23 mouse cellular contexts compared by ENCODE assay signal in the genomic region with DNA sequence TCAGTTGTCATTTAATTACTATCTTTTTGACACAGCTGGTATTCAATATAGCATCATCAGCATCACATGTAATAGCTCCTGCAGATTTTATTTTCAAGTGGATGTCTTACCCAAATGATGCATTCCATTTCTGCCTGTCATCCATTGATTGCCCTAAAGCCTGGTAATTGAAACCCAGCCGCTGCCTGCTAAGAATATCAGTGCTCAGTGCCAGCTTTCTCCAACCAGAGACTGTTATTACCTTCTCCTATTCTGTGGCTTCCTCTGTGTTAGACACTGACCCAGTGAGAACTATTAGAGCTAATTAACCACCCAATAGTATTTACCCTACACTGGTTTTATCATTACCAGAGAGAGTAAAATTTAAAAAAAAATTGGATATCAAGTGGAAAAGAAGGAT.
DNase-seq lines count a peak whose midpoint lies in the region; ATAC-seq lines count a peak whose summit lies in the region.
"Had no signal": no experiment of that assay in that cellular context is flagged by ENCODE, and none has a peak within 500 bp of the region (broad histone marks: within the 10 kb centered on the region; RNA-seq: fewer than 3 reads in every experiment).

No protein-coding gene starts in this region.

- no peaks in the 10 kb centered on the region for H3K9me3 ChIP-seq in neural tube, embryonic 11.5 days (ENCODE audit: control insufficient read depth, low read length)
- H3K9me3 ChIP-seq in neural tube, embryonic 15.5 days (replicated peaks) = no peaks in the 10 kb centered on the region
- H3K9me3 ChIP-seq in forebrain, embryonic 16.5 days (ENCODE audit: control insufficient read depth, low read length) = no peaks in the 10 kb centered on the region
- H3K9me3 ChIP-seq: embryonic facial prominence, embryonic 15.5 days; heart, embryonic 12.5 days; limb, embryonic 15.5 days had no signal

- 63% methylated on average over 1 of the region's 1 CpGs for WGBS in neural tube, embryonic 11.5 days
- WGBS in neural tube, embryonic 15.5 days = 28% methylated on average over 1 of the region's 1 CpGs
- WGBS in forebrain, embryonic 16.5 days = 27% methylated on average over 1 of the region's 1 CpGs

- ATAC-seq in frontal cortex, adult (ENCODE audit: low TSS enrichment) = peak; percentile 50
- ATAC-seq in neural tube, embryonic 11.5 days (ENCODE audit: insufficient read depth, low FRiP score, low TSS enrichment) = no peak
- no peak; the same call in 1 of the 2 replicates for ATAC-seq in neural tube, embryonic 15.5 days (ENCODE audit: low FRiP score)
- peak; percentile 63 for ATAC-seq in forebrain, embryonic 16.5 days
- no peak for ATAC-seq in erythroblast, adult 5-6 weeks (replicated peaks; ENCODE audit: low FRiP score, poor library complexity, severe bottlenecking)
- ATAC-seq: inflammation-experienced regulatory T-cells, adult 6 months had no signal

- H3K4me3 ChIP-seq in neural tube, embryonic 11.5 days (ENCODE audit: low read depth, low read length) = no peak overlapping the region
- H3K4me3 ChIP-seq in neural tube, embryonic 15.5 days (replicated peaks) = no peak overlapping the region
- H3K4me3 ChIP-seq in forebrain, embryonic 16.5 days (replicated peaks; ENCODE audit: low read length) = no peak overlapping the region
- H3K4me3 ChIP-seq: embryonic facial prominence, embryonic 15.5 days; heart, embryonic 12.5 days; layer of hippocampus, adult 2 months; limb, embryonic 15.5 days had no signal

- no peaks in the 10 kb centered on the region for H3K27me3 ChIP-seq in neural tube, embryonic 11.5 days (ENCODE audit: control insufficient read depth, insufficient read depth, low read length)
- H3K27me3 ChIP-seq in neural tube, embryonic 15.5 days (replicated peaks) = no peaks in the 10 kb centered on the region
- H3K27me3 ChIP-seq in forebrain, embryonic 16.5 days (replicated peaks; ENCODE audit: control insufficient read depth, insufficient read depth, low read length) = no peaks in the 10 kb centered on the region
- H3K27me3 ChIP-seq: embryonic facial prominence, embryonic 15.5 days; heart, embryonic 12.5 days; limb, embryonic 15.5 days had no signal

- H3K4me2 ChIP-seq in neural tube, embryonic 11.5 days (ENCODE audit: low read depth) = no peak overlapping the region
- H3K4me2 ChIP-seq in neural tube, embryonic 15.5 days = no peak overlapping the region
- no peak overlapping the region for H3K4me2 ChIP-seq in forebrain, embryonic 16.5 days (ENCODE audit: low read length)
- H3K4me2 ChIP-seq: embryonic facial prominence, embryonic 15.5 days; heart, embryonic 12.5 days; limb, embryonic 15.5 days had no signal

- H3K9ac ChIP-seq in neural tube, embryonic 11.5 days (ENCODE audit: low read length) = no peak overlapping the region
- no peak overlapping the region for H3K9ac ChIP-seq in neural tube, embryonic 15.5 days (replicated peaks)
- H3K9ac ChIP-seq in forebrain, embryonic 16.5 days (replicated peaks; ENCODE audit: low read depth, low read length) = no peak overlapping the region
- H3K9ac ChIP-seq: embryonic facial prominence, embryonic 15.5 days; heart, embryonic 12.5 days; limb, embryonic 15.5 days had no signal

- no peaks in the 10 kb centered on the region for H3K36me3 ChIP-seq in neural tube, embryonic 11.5 days (ENCODE audit: control insufficient read depth, insufficient read depth, low read length)
- H3K36me3 ChIP-seq in neural tube, embryonic 15.5 days = no peaks in the 10 kb centered on the region
- no peaks in the 10 kb centered on the region for H3K36me3 ChIP-seq in forebrain, embryonic 16.5 days (ENCODE audit: control insufficient read depth, insufficient read depth)
- H3K36me3 ChIP-seq: embryonic facial prominence, embryonic 15.5 days; heart, embryonic 12.5 days; limb, embryonic 15.5 days had no signal

- H3K27ac ChIP-seq in neural tube, embryonic 11.5 days (ENCODE audit: low read depth, low read length) = no peak overlapping the region
- H3K27ac ChIP-seq in neural tube, embryonic 15.5 days (replicated peaks) = no peak overlapping the region
- H3K27ac ChIP-seq in forebrain, embryonic 16.5 days (ENCODE audit: low read length) = peak overlapping the region; percentile 58
- H3K27ac ChIP-seq: embryonic facial prominence, embryonic 15.5 days; layer of hippocampus, adult 2 months; limb, embryonic 15.5 days had no signal

- no peak for DNase-seq in frontal cortex, postnatal 10 days (ENCODE audit: low spot score in 2 of 2)
- DNase-seq in neural tube, embryonic 11.5 days (ENCODE audit: low spot score) = peak; percentile 11
- DNase-seq in adrenal gland, postnatal 25 days = no peak
- DNase-seq: B cell, adult 2 months; cerebellum, adult 9-11 months; gastrocnemius, postnatal 10 days; heart, adult 11 months; heart, postnatal 14 days; kidney, adult 8-10 months; kidney, postnatal 14 days; layer of hippocampus, postnatal 36 days; lung, postnatal 10 days; right cerebral cortex, postnatal 25 days; thymus, adult 2 months had no signal

- no peaks in the 10 kb centered on the region for H3K4me1 ChIP-seq in neural tube, embryonic 11.5 days (ENCODE audit: control insufficient read depth, insufficient read depth, low read length)
- peaks cover 6% of the 10 kb centered on the region; the same call in 1 of the 2 replicates for H3K4me1 ChIP-seq in neural tube, embryonic 15.5 days
- peaks cover 11% of the 10 kb centered on the region for H3K4me1 ChIP-seq in forebrain, embryonic 16.5 days (replicated peaks; ENCODE audit: control insufficient read depth, insufficient read depth, low read length)
- H3K4me1 ChIP-seq: embryonic facial prominence, embryonic 15.5 days; heart, embryonic 12.5 days; limb, embryonic 15.5 days had no signal

Comparison
In these comparisons a context has a peak if more than half of its experiments do, and no peak if none do; other contexts are left out.
1. ATAC-seq: peak in frontal cortex, adult (single experiment) and forebrain, embryonic 16.5 days (single experiment); none in neural tube, embryonic 11.5 days (single experiment), neural tube, embryonic 15.5 days (single experiment) and erythroblast, adult 5-6 weeks (single experiment).